Mouse (Mus musculus) heart, adult 2 months (tissue): Measurements from ENCODE around the gene Sema7a.

ENCODE experiments used
- CTCF ChIP-seq: fragments of 200-600 bp; IDR thresholded peaks from 2 replicates; pipeline ENCODE4 v1.8.1; 2022; ENCODE audit warnings: antibody characterized with exemption, mild to moderate bottlenecking, moderate library complexity
- POLR2A ChIP-seq: fragments of 200-500 bp; IDR thresholded peaks from 2 replicates; pipeline ENCODE4 v1.6.1; 2011; ENCODE audit warnings: mild to moderate bottlenecking, low read depth, low read length, control low read depth; ENCODE audit not compliant: insufficient read depth

- peak; percentile 69 for TF ChIP-seq POLR2A
- TF ChIP-seq CTCF, result no peak
Measured at GRCm38 (mm10) chr9:57972141-57972591, 32.3 kb downstream of the Sema7a start.
